Mouse (Mus musculus): Measurements from ENCODE around the gene E030018B13Rik.

DNA sequence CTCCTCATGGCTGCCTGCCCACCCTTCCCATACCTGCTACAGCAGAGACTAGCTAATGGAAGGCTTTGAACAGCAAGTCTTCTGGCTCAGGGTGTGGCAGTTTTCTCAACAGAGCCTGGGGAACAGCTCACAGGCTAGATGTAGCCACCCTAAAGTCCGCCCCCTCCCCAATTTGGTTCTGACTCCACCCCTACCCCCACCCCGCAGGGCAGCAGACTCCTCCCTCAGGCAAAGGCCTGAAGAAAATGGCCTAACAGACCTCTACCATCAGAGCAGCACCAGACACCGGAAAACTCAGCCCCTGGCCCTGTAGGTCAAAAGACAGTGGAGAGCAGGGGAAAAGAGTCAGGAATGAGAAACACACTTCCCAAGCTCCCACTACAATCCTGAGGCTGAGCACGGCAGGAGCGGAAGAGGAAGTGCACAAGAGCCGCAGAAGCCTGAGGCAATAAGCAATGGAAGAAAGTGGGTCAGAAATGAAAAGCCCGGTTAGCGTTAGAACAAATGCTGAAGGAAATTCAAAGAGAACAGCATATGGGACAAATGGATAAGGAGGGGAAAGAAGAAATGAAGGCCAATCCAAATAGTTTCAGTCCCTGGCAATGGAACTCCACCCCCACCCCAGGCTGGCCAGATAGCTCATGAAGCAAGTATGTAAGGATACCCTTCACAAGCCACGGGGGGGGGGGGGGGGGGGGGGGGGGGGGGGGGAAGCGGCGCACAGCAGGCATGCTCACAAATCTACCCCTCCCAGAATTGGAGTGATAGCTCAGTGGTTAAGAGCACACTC, 8.0 kb upstream of the E030018B13Rik start:
- no peak for TF ChIP-seq GATA1 (IDR thresholded peaks at IDR 0.05; ENCODE audit: low read length)
- TF ChIP-seq TAL1 (IDR thresholded peaks at IDR 0.05; ENCODE audit: low read length): no peak

Measured in erythroblast, embryonic 14.5 days (primary cell).